Mouse (Mus musculus): ENCODE data around the gene Slc1a2. TPM values are rescaled to one million over a fixed set of nuclear protein-coding genes. Genes with fewer than 3 reads are reported as not detected.

Slc1a2 gene
- total and polyA plus RNA-seq, 3 experiments = 0.08 TPM; not detected in 2

- TF ChIP-seq JUND (IDR thresholded peaks at IDR 0.05; ENCODE audit: low read depth, low read length) (no peak), BHLHE40 (IDR thresholded peaks at IDR 0.05; ENCODE audit: borderline replicate concordance, low read depth, low read length) (no peak), KAT2A (conservative IDR thresholded peaks at IDR 0.05; ENCODE audit: low read depth, low read length) (no peak), MYC (IDR thresholded peaks at IDR 0.05; ENCODE audit: low read depth, low read length) (no peak), POLR2AphosphoS5 (IDR thresholded peaks at IDR 0.05; ENCODE audit: borderline replicate concordance, low read depth, low read length) (no peak), POLR2AphosphoS2 (IDR thresholded peaks at IDR 0.05; ENCODE audit: low read length) (no peak), NELFE (IDR thresholded peaks at IDR 0.05; ENCODE audit: low read depth, low read length) (no peak), EP300 (IDR thresholded peaks at IDR 0.05; ENCODE audit: low read depth in 1 of 2, low read length in 2 of 2) (no peak), GATA1 (IDR thresholded peaks at IDR 0.05; ENCODE audit: low read depth, low read length) (no peak), NRF1 (IDR thresholded peaks at IDR 0.05; ENCODE audit: insufficient read depth, low read depth, low read length, poor library complexity, severe bottlenecking) (no peak), ZMIZ1 (IDR thresholded peaks at IDR 0.05; ENCODE audit: low read depth, low read length) (no peak), HCFC1 (IDR thresholded peaks at IDR 0.05; ENCODE audit: low read depth, low read length) (no peak), SMC3 (IDR thresholded peaks at IDR 0.05; ENCODE audit: low read depth, low read length) (no peak), MAFK (IDR thresholded peaks at IDR 0.05; ENCODE audit: borderline replicate concordance, low read depth, low read length) (no peak), MAX (IDR thresholded peaks at IDR 0.05; ENCODE audit: low read length) (no peak), TCF12 (IDR thresholded peaks at IDR 0.05; ENCODE audit: low read depth, low read length) (no peak), MYB (IDR thresholded peaks at IDR 0.05; ENCODE audit: low read depth, low read length) (no peak), E2F4 (IDR thresholded peaks at IDR 0.05; ENCODE audit: borderline replicate concordance, low read depth, low read length) (no peak), USF2 (IDR thresholded peaks at IDR 0.05; ENCODE audit: borderline replicate concordance in 1 of 2, insufficient read depth in 1 of 2, low read depth in 1 of 2, low read length in 2 of 2) (no peak), ZC3H11A (IDR thresholded peaks at IDR 0.05; ENCODE audit: low read depth, low read length) (no peak)
- Histone ChIP-seq H3K27me3 (ENCODE audit: control insufficient read depth in 1 of 2, insufficient read depth in 2 of 2, low read length in 2 of 2) (peaks cover 14 to 16% of the 10 kb centered on the region in 2 experiments), H3K79me2 (ENCODE audit: control insufficient read depth, insufficient read depth, low read length, poor library complexity) (no peaks in the 10 kb centered on the region), H3K4me3 (ENCODE audit: control insufficient read depth in 1 of 2, insufficient read depth in 1 of 2, low read depth in 2 of 2, low read length in 2 of 2) (no peak overlapping the region), H3K9ac (ENCODE audit: control insufficient read depth, low read depth, low read length, poor library complexity, severe bottlenecking) (no peak overlapping the region), H3K4me1 (ENCODE audit: control insufficient read depth in 1 of 2, insufficient read depth in 2 of 2, low read length in 2 of 2) (no peaks in the 10 kb centered on the region), H3K36me3 (ENCODE audit: control insufficient read depth in 1 of 2, insufficient read depth in 2 of 2, low read length in 2 of 2) (no peaks in the 10 kb centered on the region), H3K27ac (ENCODE audit: control insufficient read depth, low read depth, low read length) (no peak overlapping the region), H3K9me3 (replicated peaks; ENCODE audit: insufficient read depth, low read length) (no peaks in the 10 kb centered on the region)
- no peak for DNase-seq (ENCODE audit: low read depth, low spot score)
Observed at GRCm38 (mm10) chr2:102624538-102624937, 33.9 kb upstream of the Slc1a2 start.

- TF ChIP-seq SMC3 (IDR thresholded peaks at IDR 0.05; ENCODE audit: low read depth, low read length) (no peak), UBTF (IDR thresholded peaks at IDR 0.05; ENCODE audit: borderline replicate concordance, insufficient read depth, low read depth, low read length) (no peak), MAFK (IDR thresholded peaks at IDR 0.05; ENCODE audit: borderline replicate concordance, low read depth, low read length) (no peak), RAD21 (IDR thresholded peaks at IDR 0.05; ENCODE audit: low read depth, low read length) (no peak), JUND (IDR thresholded peaks at IDR 0.05; ENCODE audit: low read depth, low read length) (no peak), BHLHE40 (IDR thresholded peaks at IDR 0.05; ENCODE audit: borderline replicate concordance, low read depth, low read length) (no peak), USF2 (IDR thresholded peaks at IDR 0.05; ENCODE audit: borderline replicate concordance in 1 of 2, insufficient read depth in 1 of 2, low read depth in 1 of 2, low read length in 2 of 2) (no peak), GABPA (IDR thresholded peaks at IDR 0.05; ENCODE audit: low read depth, low read length) (no peak), POLR2AphosphoS5 (IDR thresholded peaks at IDR 0.05; ENCODE audit: borderline replicate concordance, low read depth, low read length) (no peak), MXI1 (IDR thresholded peaks at IDR 0.05; ENCODE audit: low read depth, low read length) (no peak), POLR2A (IDR thresholded peaks at IDR 0.05; ENCODE audit: control insufficient read depth in 1 of 2, insufficient read depth in 1 of 2, low read depth in 1 of 2, low read length in 2 of 2, poor library complexity in 1 of 2) (no peak), CTCF (IDR thresholded peaks at IDR 0.05 in 2 of 3, conservative IDR thresholded peaks at IDR 0.05 in 1 of 3; ENCODE audit: control insufficient read depth in 1 of 3, insufficient read depth in 1 of 3, low read depth in 2 of 3, low read length in 3 of 3, poor library complexity in 1 of 3, severe bottlenecking in 1 of 3) (no peak), EP300 (IDR thresholded peaks at IDR 0.05; ENCODE audit: low read depth in 1 of 2, low read length in 2 of 2) (no peak), ZNF384 (IDR thresholded peaks at IDR 0.05; ENCODE audit: low read depth, low read length) (no peak), CHD2 (IDR thresholded peaks at IDR 0.05; ENCODE audit: low read length) (no peak)
- no peaks in the 10 kb centered on the region for H3K79me2 ChIP-seq (ENCODE audit: control insufficient read depth, insufficient read depth, low read length, poor library complexity)
- DNase-seq (ENCODE audit: low read depth, low spot score) = no peak
- H3K9me3 ChIP-seq (replicated peaks; ENCODE audit: insufficient read depth, low read length) = no peaks in the 10 kb centered on the region
- peaks cover 11 to 14% of the 10 kb centered on the region in 2 experiments for H3K27me3 ChIP-seq (ENCODE audit: control insufficient read depth in 1 of 2, insufficient read depth in 2 of 2, low read length in 2 of 2)
- H3K9ac ChIP-seq (ENCODE audit: control insufficient read depth, low read depth, low read length, poor library complexity, severe bottlenecking) = no peak overlapping the region
- H3K4me3 ChIP-seq (ENCODE audit: control insufficient read depth in 1 of 2, insufficient read depth in 1 of 2, low read depth in 2 of 2, low read length in 2 of 2) = no peak overlapping the region
- no peak overlapping the region for H3K27ac ChIP-seq (ENCODE audit: control insufficient read depth, low read depth, low read length)
- H3K36me3 ChIP-seq (ENCODE audit: control insufficient read depth in 1 of 2, insufficient read depth in 2 of 2, low read length in 2 of 2) = no peaks in the 10 kb centered on the region
- H3K4me1 ChIP-seq (ENCODE audit: control insufficient read depth in 1 of 2, insufficient read depth in 2 of 2, low read length in 2 of 2) = no peaks in the 10 kb centered on the region
Observed at GRCm38 (mm10) chr2:102632361-102632760, 26.1 kb upstream of the Slc1a2 start.

Data from MEL (cell line).